Mouse (Mus musculus): ENCODE data around the gene Stx2. TPM values are rescaled to one million over a fixed set of nuclear protein-coding genes. Genes with fewer than 3 reads are reported as not detected.

Gene Stx2
- polyA plus RNA-seq, 1 experiment from 2014 or later, result 25.9 TPM

DNA sequence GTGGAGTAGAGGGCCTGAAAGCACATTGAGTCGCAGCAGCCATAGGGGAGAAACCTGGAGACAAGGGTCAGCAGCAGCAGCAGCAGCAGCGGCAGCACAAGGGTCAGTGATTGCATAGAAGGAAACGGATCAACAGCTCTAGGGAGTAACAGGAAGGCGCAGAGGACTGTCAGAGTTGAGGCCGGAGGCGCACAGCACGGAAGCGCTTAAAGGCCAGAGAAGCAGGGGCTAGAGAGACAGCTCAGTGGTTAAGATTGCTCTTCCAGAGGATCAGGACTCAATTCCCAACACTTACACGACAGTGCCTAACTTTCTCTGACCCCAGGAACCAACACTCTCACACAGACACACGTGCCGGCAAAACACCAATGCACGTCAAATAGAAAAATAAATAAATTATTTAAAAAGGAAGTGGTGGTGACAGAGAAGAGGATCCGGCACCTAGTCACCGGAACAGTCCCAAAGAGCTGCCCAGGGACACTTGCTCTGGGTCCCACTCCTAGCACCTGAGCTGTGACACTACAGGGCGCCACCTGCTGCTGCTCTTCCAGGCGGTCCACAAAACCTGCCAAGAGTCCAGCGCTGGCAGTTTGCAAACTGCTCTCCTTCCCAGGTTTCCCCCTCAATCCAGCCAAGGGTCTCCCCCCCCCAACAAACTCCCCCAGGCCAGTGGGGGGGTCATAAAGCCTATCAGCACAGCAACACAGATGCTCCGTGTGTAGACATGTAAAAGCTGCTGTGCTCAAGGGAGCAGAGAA is 2.2 kb downstream of the Stx2 start:
- H3K9me3 ChIP-seq (ENCODE audit: control insufficient read depth, low read length), result no peaks in the 10 kb centered on the region
- no peak for DNase-seq (ENCODE audit: low spot score)

DNA sequence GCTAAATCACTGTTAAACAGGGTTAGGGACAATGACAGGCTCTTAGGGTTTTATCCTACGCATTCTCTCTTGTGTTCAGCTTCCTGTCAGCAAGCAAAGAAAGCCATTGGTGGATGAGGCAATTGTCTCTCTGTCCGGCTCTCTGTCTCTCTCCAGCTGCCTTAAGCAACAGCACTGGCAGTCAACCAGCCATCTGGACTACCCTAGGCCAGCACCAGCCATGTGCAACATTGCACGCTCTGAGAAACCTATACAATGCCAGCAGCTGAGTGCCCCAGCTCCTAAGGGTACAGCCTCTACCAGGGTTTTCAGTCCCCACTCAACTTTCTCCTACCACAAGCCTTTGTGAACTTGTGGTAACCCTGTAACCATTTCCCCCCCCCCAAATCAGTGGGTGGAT is 3.0 kb downstream of the Stx2 start:
- Histone ChIP-seq H3K4me1 (replicated peaks; ENCODE audit: control insufficient read depth, insufficient read depth, low read length) (peaks cover 22% of the 10 kb centered on the region), H3K9me3 (ENCODE audit: control insufficient read depth, low read length) (no peaks in the 10 kb centered on the region), H3K4me2 (ENCODE audit: low read length) (no peak overlapping the region), H3K9ac (ENCODE audit: low read length) (no peak overlapping the region), H3K36me3 (ENCODE audit: control insufficient read depth, insufficient read depth, low read length) (0 out of 2 replicates have a peak, but pooled peaks cover 3% of the 10 kb centered on the region), H3K27ac (ENCODE audit: low read depth) (no peak overlapping the region), H3K27me3 (replicated peaks; ENCODE audit: control insufficient read depth, insufficient read depth, low read length) (no peaks in the 10 kb centered on the region), H3K4me3 (ENCODE audit: low read depth, low read length) (no peak overlapping the region)
- DNase-seq (ENCODE audit: low spot score) (no peak), ATAC-seq (replicated peaks; ENCODE audit: low FRiP score, low TSS enrichment, low read depth) (no peak)
- WGBS, result 80% methylated on average over 3 of the region's 3 CpGs

More for the DNA sequence above, 2.2 kb downstream of the Stx2 start:
- H3K4me2 ChIP-seq (ENCODE audit: low read length), result no peak overlapping the region
- H3K36me3 ChIP-seq (ENCODE audit: control insufficient read depth, insufficient read depth, low read length), result 0 out of 2 replicates have a peak, but pooled peaks cover 3% of the 10 kb centered on the region
- no peak overlapping the region for H3K27ac ChIP-seq (ENCODE audit: low read depth)
- no peak overlapping the region for H3K4me3 ChIP-seq (ENCODE audit: low read depth, low read length)
- H3K27me3 ChIP-seq (replicated peaks; ENCODE audit: control insufficient read depth, insufficient read depth, low read length), result no peaks in the 10 kb centered on the region
- ATAC-seq (replicated peaks; ENCODE audit: low FRiP score, low TSS enrichment, low read depth), result no peak
- H3K9ac ChIP-seq (ENCODE audit: low read length), result no peak overlapping the region
- WGBS, result 80% methylated on average over 18 of the region's 18 CpGs
- peaks cover 19% of the 10 kb centered on the region for H3K4me1 ChIP-seq (replicated peaks; ENCODE audit: control insufficient read depth, insufficient read depth, low read length)

DNA sequence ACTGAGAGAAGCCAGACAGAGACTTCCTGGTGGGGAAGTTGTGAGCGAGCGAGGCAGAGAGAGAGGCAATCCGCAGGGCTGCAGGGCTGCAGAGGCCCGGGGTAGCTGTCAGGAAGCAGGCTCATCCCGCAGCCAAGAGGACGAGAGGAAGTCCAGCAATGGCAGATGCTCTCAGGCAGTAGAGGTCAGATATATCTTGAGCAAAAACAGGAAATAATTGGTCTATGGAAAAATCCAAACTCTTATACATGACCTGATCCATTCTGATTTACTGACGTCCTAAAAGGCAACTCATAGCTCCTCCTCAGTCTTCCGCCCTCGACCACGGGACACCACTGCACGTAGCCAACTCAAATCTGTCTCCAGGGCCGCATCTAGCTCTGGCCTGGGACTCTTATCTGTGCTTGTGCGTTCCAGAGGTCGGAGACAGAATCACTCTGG is 5.8 kb downstream of the Stx2 start:
- peaks cover 16% of the 10 kb centered on the region for H3K4me1 ChIP-seq (replicated peaks; ENCODE audit: control insufficient read depth, insufficient read depth, low read length)
- H3K4me2 ChIP-seq (ENCODE audit: low read length), result no peak overlapping the region; the same call in 1 of the 2 replicates
- no peaks in the 10 kb centered on the region for H3K27me3 ChIP-seq (replicated peaks; ENCODE audit: control insufficient read depth, insufficient read depth, low read length)
- peaks cover 21% of the 10 kb centered on the region for H3K36me3 ChIP-seq (ENCODE audit: control insufficient read depth, insufficient read depth, low read length)
- no peak overlapping the region for H3K4me3 ChIP-seq (ENCODE audit: low read depth, low read length)
- 29% methylated on average over 14 of the region's 14 CpGs for WGBS
- DNase-seq (ENCODE audit: low spot score) (no peak), ATAC-seq (replicated peaks; ENCODE audit: low FRiP score, low TSS enrichment, low read depth) (no peak)
- H3K9me3 ChIP-seq (ENCODE audit: control insufficient read depth, low read length), result no peaks in the 10 kb centered on the region
- H3K9ac ChIP-seq (ENCODE audit: low read length), result no peak overlapping the region
- peak overlapping the region; percentile 67 for H3K27ac ChIP-seq (ENCODE audit: low read depth)

DNA sequence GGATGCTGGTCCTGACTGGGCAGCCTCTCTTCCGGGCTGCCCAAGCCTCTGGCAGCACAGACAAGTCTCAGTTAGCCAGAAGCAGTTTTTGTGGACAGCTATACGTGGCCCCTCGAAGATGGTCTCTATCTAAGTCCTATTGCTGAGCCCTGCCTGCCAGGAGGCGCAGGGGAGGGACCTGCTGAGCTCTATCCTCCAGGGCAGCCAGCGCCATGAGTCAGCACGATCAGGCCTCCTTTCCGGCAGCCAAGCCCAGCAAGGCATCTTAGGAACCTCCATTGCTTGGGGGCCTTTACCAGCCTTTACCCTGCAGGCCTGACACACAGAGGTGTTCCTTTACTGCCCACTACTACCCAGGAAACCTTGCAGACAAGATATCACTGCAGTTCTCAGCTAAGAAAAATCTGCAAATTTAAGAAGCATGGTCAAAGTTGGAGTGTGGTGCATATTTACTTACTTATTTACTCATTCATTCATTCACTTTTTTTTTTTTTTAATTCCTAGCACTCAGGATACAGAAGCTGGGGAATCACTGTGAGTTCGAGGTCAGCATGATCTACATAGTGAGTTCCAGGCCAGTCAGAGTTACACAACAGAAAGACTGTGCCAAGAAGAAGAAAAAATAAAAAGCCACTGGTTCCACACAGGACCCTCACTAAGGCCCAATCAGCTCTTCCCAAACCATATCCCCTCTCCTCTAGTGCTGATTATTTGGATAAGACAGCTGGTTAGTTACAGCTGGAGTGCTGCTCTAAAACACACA is 7.5 kb downstream of the Stx2 start:
- no peak for DNase-seq (ENCODE audit: low spot score)
- Histone ChIP-seq H3K4me1 (replicated peaks; ENCODE audit: control insufficient read depth, insufficient read depth, low read length) (peaks cover 14% of the 10 kb centered on the region), H3K4me2 (ENCODE audit: low read length) (no peak overlapping the region), H3K4me3 (ENCODE audit: low read depth, low read length) (no peak overlapping the region), H3K27me3 (replicated peaks; ENCODE audit: control insufficient read depth, insufficient read depth, low read length) (no peaks in the 10 kb centered on the region), H3K36me3 (ENCODE audit: control insufficient read depth, insufficient read depth, low read length) (peaks cover 29% of the 10 kb centered on the region), H3K9me3 (ENCODE audit: control insufficient read depth, low read length) (no peaks in the 10 kb centered on the region), H3K27ac (ENCODE audit: low read depth) (no peak overlapping the region), H3K9ac (ENCODE audit: low read length) (no peak overlapping the region)
- ATAC-seq (replicated peaks; ENCODE audit: low FRiP score, low TSS enrichment, low read depth), result no peak
- WGBS, result 41% methylated on average over 8 of the region's 8 CpGs

DNA sequence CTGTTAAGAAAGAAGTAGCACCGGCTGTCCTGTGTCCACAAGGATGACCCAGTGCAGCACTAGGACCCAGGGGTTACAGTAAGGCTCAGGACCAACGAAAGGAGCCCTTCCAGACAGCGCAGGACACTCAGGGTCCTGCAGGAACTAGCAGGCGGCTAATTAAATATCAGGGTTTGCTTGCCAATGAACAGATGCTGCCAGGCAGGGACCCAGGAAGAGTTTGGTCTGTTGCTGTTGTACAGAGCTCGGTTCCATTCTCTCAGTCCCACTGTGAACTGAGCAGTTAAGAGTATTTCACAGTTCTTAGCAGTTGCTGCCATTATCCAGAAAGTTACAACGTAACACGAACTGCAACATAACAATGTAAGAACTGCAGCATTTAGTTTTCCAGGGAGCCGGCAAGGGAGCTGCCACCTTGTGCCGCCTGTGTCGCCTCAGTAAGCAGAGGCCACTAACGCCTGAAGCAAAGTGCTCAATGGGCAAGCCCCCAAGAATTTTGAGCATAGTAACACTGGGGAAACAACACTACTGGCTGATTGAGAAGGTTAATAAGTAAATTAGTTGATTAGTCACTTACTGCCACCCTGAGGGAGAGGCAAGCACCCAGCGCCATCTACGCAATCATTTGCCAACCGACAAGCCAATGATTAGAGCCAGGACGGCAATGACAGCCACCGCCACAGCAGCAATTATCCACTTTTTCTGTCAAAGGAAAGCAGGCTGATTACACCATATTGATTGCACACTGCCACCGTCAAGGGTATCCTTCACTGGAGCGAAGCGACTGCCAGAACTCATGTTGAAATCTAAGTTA is 21.0 kb downstream of the Stx2 start:
- no peak overlapping the region for H3K4me2 ChIP-seq (ENCODE audit: low read length)
- no peaks in the 10 kb centered on the region for H3K9me3 ChIP-seq (ENCODE audit: control insufficient read depth, low read length)
- H3K27me3 ChIP-seq (replicated peaks; ENCODE audit: control insufficient read depth, insufficient read depth, low read length), result no peaks in the 10 kb centered on the region
- WGBS, result 83% methylated on average over 19 of the region's 19 CpGs
- H3K4me1 ChIP-seq (replicated peaks; ENCODE audit: control insufficient read depth, insufficient read depth, low read length), result no peaks in the 10 kb centered on the region
- H3K9ac ChIP-seq (ENCODE audit: low read length), result no peak overlapping the region
- no peak for DNase-seq (ENCODE audit: low spot score)
- H3K27ac ChIP-seq (ENCODE audit: low read depth), result no peak overlapping the region
- H3K36me3 ChIP-seq (ENCODE audit: control insufficient read depth, insufficient read depth, low read length), result peaks cover 48% of the 10 kb centered on the region
- H3K4me3 ChIP-seq (ENCODE audit: low read depth, low read length), result no peak overlapping the region
- ATAC-seq (replicated peaks; ENCODE audit: low FRiP score, low TSS enrichment, low read depth), result no peak

DNA sequence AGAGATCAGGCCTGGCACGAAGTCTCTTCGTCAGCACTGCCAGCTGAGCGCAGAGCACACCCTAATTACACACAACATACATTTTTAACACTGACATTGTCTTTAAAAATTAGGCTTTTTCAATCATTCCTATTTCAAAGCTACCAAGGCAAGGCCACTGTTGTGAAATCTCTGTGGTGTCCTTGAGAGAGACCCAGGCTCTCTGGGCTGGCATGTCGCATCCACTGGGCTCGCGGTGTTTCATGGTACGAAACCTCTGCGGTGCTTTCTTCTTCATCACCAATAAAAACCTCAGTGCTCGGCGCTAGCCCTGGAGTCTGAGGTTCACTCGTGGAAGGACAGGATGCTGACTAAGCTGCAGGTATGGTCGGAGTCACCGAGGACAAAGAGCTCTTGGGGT is 22.4 kb downstream of the Stx2 start:
- Histone ChIP-seq H3K4me2 (ENCODE audit: low read length) (no peak overlapping the region), H3K4me1 (replicated peaks; ENCODE audit: control insufficient read depth, insufficient read depth, low read length) (no peaks in the 10 kb centered on the region), H3K27me3 (replicated peaks; ENCODE audit: control insufficient read depth, insufficient read depth, low read length) (no peaks in the 10 kb centered on the region), H3K4me3 (ENCODE audit: low read depth, low read length) (no peak overlapping the region), H3K9me3 (ENCODE audit: control insufficient read depth, low read length) (no peaks in the 10 kb centered on the region), H3K9ac (ENCODE audit: low read length) (no peak overlapping the region), H3K36me3 (ENCODE audit: control insufficient read depth, insufficient read depth, low read length) (peaks cover 36% of the 10 kb centered on the region), H3K27ac (ENCODE audit: low read depth) (no peak overlapping the region)
- ATAC-seq (replicated peaks; ENCODE audit: low FRiP score, low TSS enrichment, low read depth) (no peak), DNase-seq (ENCODE audit: low spot score) (no peak)
- 92% methylated on average over 13 of the region's 13 CpGs for WGBS

DNA sequence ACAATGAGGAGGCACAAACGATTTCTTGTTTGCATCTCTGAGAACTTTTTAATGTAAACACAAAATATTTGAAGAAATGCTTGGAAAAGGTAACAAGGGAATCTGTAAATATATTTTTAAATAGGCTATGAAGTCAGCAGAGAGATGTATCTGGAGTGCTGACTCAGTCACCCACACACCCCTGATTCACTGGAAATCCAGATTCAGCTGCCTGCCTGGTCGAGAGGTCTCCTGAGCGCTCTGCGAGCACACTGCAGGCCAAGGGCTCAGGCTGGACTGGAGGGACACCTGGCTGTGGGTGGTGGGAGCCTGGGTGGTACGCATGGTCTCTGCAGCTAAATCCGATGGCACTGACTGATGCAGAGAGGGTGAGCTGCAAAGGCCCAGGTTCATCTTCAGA is 23.8 kb downstream of the Stx2 start:
- peaks cover 27% of the 10 kb centered on the region for H3K36me3 ChIP-seq (ENCODE audit: control insufficient read depth, insufficient read depth, low read length)
- H3K4me1 ChIP-seq (replicated peaks; ENCODE audit: control insufficient read depth, insufficient read depth, low read length), result no peaks in the 10 kb centered on the region
- H3K9me3 ChIP-seq (ENCODE audit: control insufficient read depth, low read length), result no peaks in the 10 kb centered on the region
- no peak overlapping the region for H3K9ac ChIP-seq (ENCODE audit: low read length)
- DNase-seq (ENCODE audit: low spot score) (no peak), ATAC-seq (replicated peaks; ENCODE audit: low FRiP score, low TSS enrichment, low read depth) (no peak)
- H3K27ac ChIP-seq (ENCODE audit: low read depth), result no peak overlapping the region
- no peak overlapping the region for H3K4me2 ChIP-seq (ENCODE audit: low read length)
- WGBS, result 91% methylated on average over 6 of the region's 6 CpGs
- no peaks in the 10 kb centered on the region for H3K27me3 ChIP-seq (replicated peaks; ENCODE audit: control insufficient read depth, insufficient read depth, low read length)
- H3K4me3 ChIP-seq (ENCODE audit: low read depth, low read length), result no peak overlapping the region

DNA sequence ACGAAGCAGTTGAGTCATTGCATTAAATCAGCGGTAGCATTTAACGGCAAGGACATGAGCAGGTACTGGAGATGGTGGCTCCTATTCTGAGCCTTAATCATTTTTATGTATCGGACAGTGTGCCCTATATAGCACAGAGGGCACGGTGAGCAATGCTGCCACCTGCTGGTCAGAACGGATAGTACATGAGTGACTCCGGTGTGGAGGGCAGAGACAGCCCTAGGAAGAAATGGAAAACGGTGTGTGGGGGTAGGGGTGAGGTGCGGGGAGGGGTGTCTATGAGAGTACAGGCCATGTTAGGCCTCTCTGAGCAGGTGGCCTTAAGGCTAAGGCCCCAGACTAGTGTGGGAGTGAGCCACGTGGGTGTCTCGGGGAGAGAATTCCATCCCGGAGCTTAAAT is 26.8 kb downstream of the Stx2 start:
- Histone ChIP-seq H3K9me3 (ENCODE audit: control insufficient read depth, low read length) (no peaks in the 10 kb centered on the region), H3K27ac (ENCODE audit: low read depth) (no peak overlapping the region), H3K4me3 (ENCODE audit: low read depth, low read length) (no peak overlapping the region), H3K36me3 (ENCODE audit: control insufficient read depth, insufficient read depth, low read length) (peaks cover 16% of the 10 kb centered on the region), H3K4me2 (ENCODE audit: low read length) (no peak overlapping the region), H3K4me1 (replicated peaks; ENCODE audit: control insufficient read depth, insufficient read depth, low read length) (no peaks in the 10 kb centered on the region), H3K9ac (ENCODE audit: low read length) (no peak overlapping the region), H3K27me3 (replicated peaks; ENCODE audit: control insufficient read depth, insufficient read depth, low read length) (no peaks in the 10 kb centered on the region)
- ATAC-seq (replicated peaks; ENCODE audit: low FRiP score, low TSS enrichment, low read depth), result peak; percentile 65
- WGBS, result 25% methylated on average over 12 of the region's 12 CpGs
- DNase-seq (ENCODE audit: low spot score), result peak; percentile 86

Data from intestine, embryonic 14.5 days (tissue).